Mouse (Mus musculus) left cerebral cortex, adult 2 months (tissue): ENCODE results near the gene Phf13. TPM values are rescaled to one million over a fixed set of nuclear protein-coding genes. Genes with fewer than 3 reads are reported as not detected.
"Not testable (repeated sequence)": the region's sequence is repeated elsewhere in the genome, so short reads cannot be mapped to it uniquely, and the experiment has no call there.

Experiments used
- DNase-seq, 2 experiments: peaks; one replicate each; pipeline ENCODE4 v3.0.0; 2021 to 2022; ENCODE audit warnings: low spot score in 2 of 2, mixed read lengths in 1 of 2; ENCODE audit errors: extremely low spot score in 1 of 2
- H3K27ac ChIP-seq: fragments of 200-600 bp; 2 replicates; pipeline ENCODE4 v1.8.1; 2022
- H3K4me3 ChIP-seq: fragments of 200-600 bp; 2 replicates; pipeline ENCODE4 v1.8.1; 2022
- CTCF ChIP-seq: fragments of 200-600 bp; IDR thresholded peaks from 2 replicates; pipeline ENCODE4 v1.8.1; 2022; ENCODE audit warnings: antibody characterized with exemption, mild to moderate bottlenecking, moderate library complexity
- intact Hi-C: fragments of 180-260 bp; cut with DNase I; formaldehyde crosslinking; loops from one replicate; pipeline ENCODE4 v1.15.1; 2025
- long read RNA-seq, 2 experiments: library from polyadenylated mRNA; stranded (forward); transcript quantifications; one replicate each; pipeline ENCODE4 v2.0.0; 2021; ENCODE audit warnings: borderline mapping rate in 2 of 2
- total RNA-seq, 2 experiments: library from RNA; stranded (reverse); gene quantifications; 2 replicates each; pipeline ENCODE4 v1.2.3; 2021

Phf13 gene
- total RNA-seq, result 10 to 100 TPM; 18.9 to 19.6 TPM
- long read RNA-seq, experiment 1, transcript Phf13-201 (4 exons, 3,205 nt), result major isoform, 18 of 20 reads
- long read RNA-seq, experiment 1, partial matches to known transcripts, result 2 of 20 reads
- long read RNA-seq, experiment 1, other reads (novel, unspliced or antisense), result 0 of 20 reads
- long read RNA-seq, experiment 2, transcript Phf13-201 (4 exons, 3,205 nt), result major isoform, 12 of 15 reads
- long read RNA-seq, experiment 2, partial matches to known transcripts, result 0 of 15 reads
- long read RNA-seq, experiment 2, other reads (novel, unspliced or antisense), result 3 of 15 reads

DNA sequence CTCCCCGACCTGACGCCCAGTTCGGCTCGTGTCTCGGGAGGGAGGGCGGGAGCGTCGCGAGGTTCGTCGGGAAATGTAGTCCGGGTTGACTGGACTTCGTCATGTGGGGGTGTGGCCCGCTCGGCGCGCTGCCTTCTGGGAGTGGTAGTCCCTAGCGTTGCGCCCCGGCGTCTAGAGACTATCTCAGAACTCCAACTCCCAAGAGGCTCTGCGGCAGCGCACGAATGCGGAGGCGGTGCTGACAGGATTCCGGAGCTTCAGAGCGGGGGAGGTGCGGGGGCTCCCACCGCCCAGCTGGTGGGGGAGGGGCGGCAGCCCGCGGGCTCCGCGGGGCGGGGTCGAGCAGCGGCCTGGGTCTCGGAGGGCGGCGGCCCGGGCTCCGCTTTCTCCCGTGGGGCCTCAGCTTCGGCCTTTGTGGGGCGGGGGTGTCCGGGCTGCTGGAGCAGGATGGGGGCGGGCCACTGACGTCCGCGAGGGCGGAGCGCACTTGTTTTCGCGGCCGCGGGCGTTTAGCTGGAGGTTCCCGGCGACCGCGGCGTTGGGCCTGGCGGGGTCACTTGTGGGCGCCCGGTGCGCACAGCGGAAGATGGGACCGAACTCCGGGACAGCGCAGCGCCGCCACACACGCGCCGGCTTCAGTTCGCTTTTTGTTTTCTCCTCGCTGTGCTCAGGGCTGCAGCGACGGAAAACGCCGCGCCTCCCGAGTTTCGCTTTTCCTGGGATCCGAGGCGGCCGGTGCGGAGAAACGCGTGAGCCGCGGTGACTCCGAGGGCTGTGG is at the start of gene Phf13:
Phf13 (minus strand) TSS at position 86 of the 778 bp plus-strand sequence.
- intact Hi-C loops, result loop anchor here (1.0 kb wide), 1 partner anchor 13 kb away; no protein-coding TSS in a partner anchor
- DNase-seq, result peak; percentile 98 to 99
- Histone ChIP-seq H3K4me3 (peak within 1 kb of the TSS; percentile 97), H3K27ac (peak within 1 kb of the TSS; percentile 99)
- TF ChIP-seq CTCF, result no peak; the same call in 1 of the 2 replicates

- intact Hi-C loops, result no loop called here
- Histone ChIP-seq H3K4me3 (no peak overlapping the region), H3K27ac (no peak overlapping the region)
- no peak for TF ChIP-seq CTCF
- no peak for DNase-seq
Measured at GRCm38 (mm10) chr4:152044609-152045008, 48.6 kb upstream of the Phf13 start.

GRCm38 (mm10) chr4:152043171-152043570 is 47.1 kb upstream of the Phf13 start:
- no peak overlapping the region for H3K27ac ChIP-seq
- no peak for TF ChIP-seq CTCF
- no peak for DNase-seq
- intact Hi-C loops, result no loop called here
- no peak overlapping the region for H3K4me3 ChIP-seq

DNA sequence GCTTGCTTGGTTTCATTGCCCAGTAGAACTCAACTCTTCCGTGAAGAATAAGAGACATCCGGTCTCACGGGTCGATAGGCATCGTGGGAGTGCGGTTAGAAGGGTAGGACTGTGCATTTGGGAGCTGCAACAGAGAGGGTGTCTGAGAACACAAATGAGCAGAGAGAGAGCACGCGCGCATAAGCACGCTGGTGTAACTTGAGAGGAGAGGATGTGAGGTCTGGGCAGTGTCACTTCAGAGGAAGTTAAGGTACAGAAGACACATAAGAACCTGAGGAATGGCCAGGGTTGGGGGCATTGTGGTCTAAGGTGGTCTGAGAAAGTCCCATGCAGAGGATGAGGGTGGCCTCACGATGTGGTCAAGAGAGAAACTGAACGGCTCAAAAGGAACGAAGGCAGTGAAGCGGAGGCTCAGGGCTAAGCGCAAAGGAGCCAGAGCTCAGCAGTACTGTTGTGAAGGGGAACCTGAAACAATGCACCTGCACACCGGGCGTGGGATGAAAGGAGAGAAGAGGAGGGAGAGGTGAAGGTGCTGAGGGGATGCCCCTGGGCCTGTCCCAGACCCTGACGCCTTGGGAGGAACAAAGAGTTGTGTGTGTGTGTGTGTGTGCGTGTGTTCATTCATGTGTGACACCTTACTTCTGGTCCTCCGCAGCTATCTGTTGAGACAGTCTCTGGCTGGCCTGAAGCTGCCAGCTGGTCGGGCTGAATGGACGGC is 46.0 kb upstream of the Phf13 start:
- intact Hi-C loops, result no loop called here
- no peak for DNase-seq
- H3K27ac ChIP-seq, result no peak overlapping the region

GRCm38 (mm10) chr4:152039831-152040310 is 43.8 kb upstream of the Phf13 start:
- peak overlapping the region; percentile 88 for H3K4me3 ChIP-seq
- no peak for DNase-seq
- intact Hi-C loops, result loop anchor here (2.0 kb wide), 1 partner anchor 59 kb away; no protein-coding TSS in a partner anchor
- no peak for TF ChIP-seq CTCF
- peak overlapping the region; percentile 71; the same call in 1 of the 2 replicates for H3K27ac ChIP-seq

More for the DNA sequence above, 46.0 kb upstream of the Phf13 start:
- TF ChIP-seq CTCF, result no peak
- no peak overlapping the region for H3K4me3 ChIP-seq

- no peak; the same call in none of the 2 replicates for TF ChIP-seq CTCF
- H3K27ac ChIP-seq, result peak within 1 kb of the TSS; percentile 71
- intact Hi-C loops, result loop anchor here (2.0 kb wide), 1 partner anchor 58 kb away; no protein-coding TSS in a partner anchor
- H3K4me3 ChIP-seq, result peak within 1 kb of the TSS; percentile 88
- peak; percentile 92 to 96 for DNase-seq
Measured at GRCm38 (mm10) chr4:152038985-152039830, 43.1 kb upstream of the Phf13 start, which contains the start of gene Nol9. Gene Nol9 (plus strand): TSS chr4:152039321.

- TF ChIP-seq CTCF, result no peak
- intact Hi-C loops, result loop anchor here (2.0 kb wide), 1 partner anchor 58 kb away; no protein-coding TSS in a partner anchor
- Histone ChIP-seq H3K4me3 (peak within 1 kb of the TSS; percentile 88), H3K27ac (peak within 1 kb of the TSS; percentile 71)
- no peak for DNase-seq
Measured at GRCm38 (mm10) chr4:152038225-152038984, 42.3 kb upstream of the Phf13 start, which contains the start of gene Tas1r1. Gene Tas1r1 (minus strand): TSS chr4:152038568.

- intact Hi-C loops, H3K4me3 ChIP-seq, H3K27ac ChIP-seq, DNase-seq: not testable (repeated sequence)
- peak; percentile 19 for TF ChIP-seq CTCF
Measured at GRCm38 (mm10) chr4:152036464-152036863, 40.4 kb upstream of the Phf13 start.

DNA sequence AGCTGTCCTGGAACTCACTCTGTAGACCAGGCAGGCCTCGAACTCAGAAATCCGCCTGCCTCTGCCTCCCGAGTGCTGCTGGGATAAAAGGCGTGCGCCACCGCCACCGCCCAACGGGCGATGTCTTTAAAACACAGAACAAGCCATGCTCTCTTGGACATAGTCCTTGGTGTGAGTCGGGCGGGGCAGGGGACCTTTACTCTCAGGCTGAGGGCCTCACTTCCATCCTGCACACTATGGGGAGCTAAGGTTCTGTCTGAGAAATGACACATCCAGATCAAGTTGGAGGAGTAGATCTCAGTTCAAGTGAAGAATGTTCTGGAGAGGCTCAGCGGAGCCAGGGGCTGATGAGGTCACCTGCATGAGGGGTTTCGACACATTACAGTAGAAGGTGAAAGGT is 36.9 kb upstream of the Phf13 start:
- no peak for DNase-seq
- no peak for TF ChIP-seq CTCF
- intact Hi-C loops, result no loop called here
- no peak overlapping the region for H3K4me3 ChIP-seq
- H3K27ac ChIP-seq, result no peak overlapping the region

DNA sequence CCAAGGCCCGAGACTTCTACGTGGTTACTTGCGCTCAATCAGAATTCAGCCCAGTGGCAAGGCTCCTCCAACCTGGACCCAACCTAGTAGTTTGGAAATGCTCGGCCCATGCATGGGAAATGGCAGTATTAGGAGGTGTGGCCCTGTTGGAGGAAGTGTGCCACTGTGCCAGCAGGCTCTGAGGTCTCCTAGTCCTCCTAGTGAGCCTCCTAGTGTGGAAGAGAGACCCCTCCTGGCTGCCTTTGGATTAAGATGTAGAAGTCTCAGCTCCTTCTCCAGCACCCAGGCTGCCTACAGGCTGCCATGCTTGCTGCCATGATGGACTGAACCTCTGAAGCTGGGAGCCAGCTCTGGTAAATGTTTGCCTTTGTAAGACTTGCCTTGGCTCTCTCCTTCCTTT is 33.9 kb upstream of the Phf13 start:
- intact Hi-C loops, result loop anchor here (2.0 kb wide), 1 partner anchor 49 kb away; no protein-coding TSS in a partner anchor
- peak; percentile 15; the same call in 1 of the 2 replicates for TF ChIP-seq CTCF
- Histone ChIP-seq H3K4me3 (no peak overlapping the region), H3K27ac (no peak overlapping the region)
- DNase-seq, result no peak
